7 mouse cellular contexts compared by ENCODE assay signal in genomic region chr10:26374436-26375311, GRCm38 (mm10). TPM values are rescaled to one million over a fixed set of nuclear protein-coding genes. Genes with fewer than 3 reads are reported as not detected.
DNase-seq lines count a peak whose midpoint lies in the region; ATAC-seq and TF ChIP-seq lines count a peak whose summit lies in the region.

No protein-coding gene starts in this region.

- DNase-seq in adrenal gland, adult (ENCODE audit: inconsistent age in 2 of 2, low spot score in 1 of 2), result peak; percentile 64 to 87
- peak; percentile 65 for DNase-seq in embryo, embryonic 10 days (ENCODE audit: low spot score)
- DNase-seq in gastrocnemius, postnatal 36 days, result peak; percentile 18 to 58
- DNase-seq in spleen, adult 2 months (ENCODE audit: low read depth in 1 of 2, low spot score in 2 of 2), result peak in 1 of 2 experiments; percentile 49

- H3K9ac ChIP-seq in intestine, embryonic 16.5 days (ENCODE audit: low read depth, low read length), result peak overlapping the region; percentile 95
- H3K9ac ChIP-seq in limb, embryonic 12.5 days (replicated peaks), result peak overlapping the region; percentile 99
- peak overlapping the region; percentile 76 for H3K9ac ChIP-seq in midbrain, embryonic 12.5 days (replicated peaks)

- peak overlapping the region; percentile 68 for H3K4me2 ChIP-seq in intestine, embryonic 16.5 days (ENCODE audit: low read depth, low read length)
- peak overlapping the region; percentile 70 for H3K4me2 ChIP-seq in limb, embryonic 12.5 days
- H3K4me2 ChIP-seq in midbrain, embryonic 12.5 days (replicated peaks), result peak overlapping the region; percentile 90

- TF ChIP-seq CTCF in spleen, adult 2 months (IDR thresholded peaks at IDR 0.05; ENCODE audit: extremely low read depth, insufficient read depth, insufficient read length, insufficient replicate concordance), result no peak

- 0 out of 2 replicates have a peak, but pooled peaks cover 4% of the 10 kb centered on the region for H3K4me1 ChIP-seq in intestine, embryonic 16.5 days (ENCODE audit: control insufficient read depth, insufficient read depth, low read length)
- H3K4me1 ChIP-seq in limb, embryonic 12.5 days (replicated peaks), result peaks cover 21% of the 10 kb centered on the region
- H3K4me1 ChIP-seq in midbrain, embryonic 12.5 days, result peaks cover 23% of the 10 kb centered on the region; the same call in 1 of the 2 replicates
- H3K4me1 ChIP-seq in spleen, adult 2 months (ENCODE audit: control insufficient read depth, insufficient read depth, insufficient read length), result no peaks in the 10 kb centered on the region

- peak; percentile 69 for ATAC-seq in intestine, embryonic 16.5 days
- peak; percentile 14; the same call in 1 of the 2 replicates for ATAC-seq in limb, embryonic 12.5 days (ENCODE audit: insufficient number of reproducible peaks, insufficient read depth, low FRiP score, low TSS enrichment, low read depth)
- ATAC-seq in midbrain, embryonic 12.5 days (ENCODE audit: low FRiP score, low read depth), result peak; percentile 61

- no peaks in the 10 kb centered on the region for H3K27me3 ChIP-seq in intestine, embryonic 16.5 days (replicated peaks; ENCODE audit: control insufficient read depth, insufficient read depth, low read length)
- no peaks in the 10 kb centered on the region for H3K27me3 ChIP-seq in limb, embryonic 12.5 days
- no peaks in the 10 kb centered on the region for H3K27me3 ChIP-seq in midbrain, embryonic 12.5 days
- no peaks in the 10 kb centered on the region for H3K27me3 ChIP-seq in spleen, adult 2 months (ENCODE audit: control insufficient read depth, insufficient read depth, low read length)

- intact Hi-C loops in gastrocnemius, postnatal 36 days (cut with DNase I), result loop anchor here (5.0 to 10.0 kb wide), 3 partner anchors 160 to 520 kb away; no protein-coding TSS in a partner anchor

- no peaks in the 10 kb centered on the region for H3K36me3 ChIP-seq in intestine, embryonic 16.5 days (ENCODE audit: control insufficient read depth, insufficient read depth, low read length)
- H3K36me3 ChIP-seq in limb, embryonic 12.5 days, result peaks cover 3% of the 10 kb centered on the region; the same call in 1 of the 2 replicates
- no peaks in the 10 kb centered on the region for H3K36me3 ChIP-seq in midbrain, embryonic 12.5 days
- H3K36me3 ChIP-seq in spleen, adult 2 months (ENCODE audit: control insufficient read depth, insufficient read depth, low read length), result no peaks in the 10 kb centered on the region

- WGBS in intestine, embryonic 16.5 days, result under 1% methylated on average over 82 of the region's 101 CpGs
- under 1% methylated on average over 90 of the region's 101 CpGs for WGBS in limb, embryonic 12.5 days
- under 1% methylated on average over 83 of the region's 101 CpGs for WGBS in midbrain, embryonic 12.5 days
- WGBS in spleen, adult 2 months, result 1% methylated on average over 39 of the region's 101 CpGs

- no peaks in the 10 kb centered on the region for H3K9me3 ChIP-seq in intestine, embryonic 16.5 days (ENCODE audit: control insufficient read depth, low read length)
- H3K9me3 ChIP-seq in limb, embryonic 12.5 days, result no peaks in the 10 kb centered on the region
- no peaks in the 10 kb centered on the region for H3K9me3 ChIP-seq in midbrain, embryonic 12.5 days

- TF ChIP-seq POLR2A in spleen, adult 2 months (IDR thresholded peaks at IDR 0.05; ENCODE audit: low read depth, low read length), result no peak

- H3K4me3 ChIP-seq in intestine, embryonic 16.5 days (ENCODE audit: low read length), result peak overlapping the region; percentile 85
- H3K4me3 ChIP-seq in limb, embryonic 12.5 days (replicated peaks), result peak overlapping the region; percentile 95
- peak overlapping the region; percentile 68 for H3K4me3 ChIP-seq in midbrain, embryonic 12.5 days
- peak overlapping the region; percentile 68 for H3K4me3 ChIP-seq in spleen, adult 2 months (ENCODE audit: extremely low read depth, insufficient read depth, insufficient read length)

- H3K27ac ChIP-seq in intestine, embryonic 16.5 days (ENCODE audit: low read length), result peak overlapping the region; percentile 93
- H3K27ac ChIP-seq in limb, embryonic 12.5 days, result peak overlapping the region; percentile 99
- peak overlapping the region; percentile 97 for H3K27ac ChIP-seq in midbrain, embryonic 12.5 days (replicated peaks)
- H3K27ac ChIP-seq in spleen, adult 2 months (ENCODE audit: insufficient read depth, low read length), result peak overlapping the region; percentile 88

RNA-seq across cellular contexts. Expression of gene L3mbtl3, which starts 1.1 kb away (rescaled TPM):
- total RNA-seq in gastrocnemius, postnatal 36 days (2021), result 1 to 10 TPM; 5.7 to 6.0 TPM
- 7.4 and 8.3 TPM in 2 replicates for polyA plus RNA-seq in intestine, embryonic 16.5 days (2015; fragmentation: Nextera tagmentation; extraction: Ambion mirVana)
- 38.3 and 38.8 TPM in 2 replicates for polyA plus RNA-seq in limb, embryonic 12.5 days (2016; fragmentation: Nextera tagmentation; extraction: Ambion mirVana)
- polyA plus RNA-seq in midbrain, embryonic 12.5 days (2016; fragmentation: Nextera tagmentation; extraction: Ambion mirVana), result 26.5 and 27.3 TPM in 2 replicates
- 5.4 and 7.1 TPM in 2 replicates for polyA plus RNA-seq in spleen, adult 2 months (2012; rRNA removed)

Comparison
In these comparisons a context has a peak if more than half of its experiments do, and no peak if none do; other contexts are left out.
1. ATAC-seq: peak in every context shown above with its lines; median percentile 69 in intestine, embryonic 16.5 days; 61 in midbrain, embryonic 12.5 days; 14 in limb, embryonic 12.5 days.